Mouse (Mus musculus): ENCODE results near the gene Rnf166. TPM values are rescaled to one million over a fixed set of nuclear protein-coding genes. Genes with fewer than 3 reads are reported as not detected.

Gene Rnf166
- polyA plus RNA-seq, 1 experiment from 2014 or later: 40.0 TPM

- H3K27ac ChIP-seq (replicated peaks; ENCODE audit: low read depth, low read length): no peak overlapping the region
- DNase-seq (ENCODE audit: low spot score) (no peak), ATAC-seq (ENCODE audit: low read depth) (no peak)
- no peaks in the 10 kb centered on the region for H3K4me1 ChIP-seq (ENCODE audit: control insufficient read depth, insufficient read depth, low read length)
- no peaks in the 10 kb centered on the region for H3K27me3 ChIP-seq (replicated peaks; ENCODE audit: control insufficient read depth, insufficient read depth, low read length)
- no peaks in the 10 kb centered on the region for H3K9me3 ChIP-seq (ENCODE audit: control insufficient read depth, low read length)
- WGBS: 100% methylated on average over 5 of the region's 8 CpGs
- H3K36me3 ChIP-seq (ENCODE audit: control insufficient read depth, insufficient read depth, low read length): peaks cover 94% of the 10 kb centered on the region
- no peak overlapping the region for H3K4me2 ChIP-seq (ENCODE audit: low read depth, low read length)
- H3K9ac ChIP-seq (ENCODE audit: low read depth, low read length): no peak overlapping the region
- no peak overlapping the region for H3K4me3 ChIP-seq (ENCODE audit: low read depth, low read length)
Measured at GRCm38 (mm10) chr8:122482448-122482847, 6.6 kb upstream of the Rnf166 start.

- H3K36me3 ChIP-seq (ENCODE audit: control insufficient read depth, insufficient read depth, low read length): peaks cover 43% of the 10 kb centered on the region
- DNase-seq (ENCODE audit: low spot score): peak; percentile 50
- ATAC-seq (ENCODE audit: low read depth): no peak
Measured at GRCm38 (mm10) chr8:122474951-122475560, 808 bp downstream of the Rnf166 start.

GRCm38 (mm10) chr8:122473911-122474421 lies 1.9 kb downstream of the Rnf166 start:
- H3K4me3 ChIP-seq (ENCODE audit: low read depth, low read length): 0 out of 2 replicates have a peak overlapping the region, but pooled peaks have one; percentile 99
- 88% methylated on average over 8 of the region's 8 CpGs for WGBS
- H3K9me3 ChIP-seq (ENCODE audit: control insufficient read depth, low read length): no peaks in the 10 kb centered on the region
- H3K27ac ChIP-seq (replicated peaks; ENCODE audit: low read depth, low read length): no peak overlapping the region
- H3K27me3 ChIP-seq (replicated peaks; ENCODE audit: control insufficient read depth, insufficient read depth, low read length): no peaks in the 10 kb centered on the region
- H3K36me3 ChIP-seq (ENCODE audit: control insufficient read depth, insufficient read depth, low read length): peaks cover 34% of the 10 kb centered on the region
- peaks cover 11% of the 10 kb centered on the region for H3K4me1 ChIP-seq (ENCODE audit: control insufficient read depth, insufficient read depth, low read length)
- no peak overlapping the region for H3K4me2 ChIP-seq (ENCODE audit: low read depth, low read length)
- DNase-seq (ENCODE audit: low spot score): no peak
- ATAC-seq (ENCODE audit: low read depth): no peak
- no peak overlapping the region for H3K9ac ChIP-seq (ENCODE audit: low read depth, low read length)

More at GRCm38 (mm10) chr8:122474951-122475560, 808 bp downstream of the Rnf166 start:
- peak overlapping the region; percentile 81; the same call in 1 of the 2 replicates for H3K27ac ChIP-seq (replicated peaks; ENCODE audit: low read depth, low read length)
- no peaks in the 10 kb centered on the region for H3K27me3 ChIP-seq (replicated peaks; ENCODE audit: control insufficient read depth, insufficient read depth, low read length)
- WGBS: 7% methylated on average over 14 of the region's 16 CpGs
- H3K4me2 ChIP-seq (ENCODE audit: low read depth, low read length): peak overlapping the region; percentile 72
- H3K9ac ChIP-seq (ENCODE audit: low read depth, low read length): peak overlapping the region; percentile 94
- peak overlapping the region; percentile 99 for H3K4me3 ChIP-seq (ENCODE audit: low read depth, low read length)
- no peaks in the 10 kb centered on the region for H3K9me3 ChIP-seq (ENCODE audit: control insufficient read depth, low read length)
- H3K4me1 ChIP-seq (ENCODE audit: control insufficient read depth, insufficient read depth, low read length): peaks cover 11% of the 10 kb centered on the region

GRCm38 (mm10) chr8:122470691-122471090 lies 5.2 kb downstream of the Rnf166 start:
- 83% methylated on average over 5 of the region's 5 CpGs for WGBS
- no peak overlapping the region for H3K9ac ChIP-seq (ENCODE audit: low read depth, low read length)

GRCm38 (mm10) chr8:122469965-122470364 lies 5.9 kb downstream of the Rnf166 start:
- H3K27ac ChIP-seq (replicated peaks; ENCODE audit: low read depth, low read length): no peak overlapping the region
- DNase-seq (ENCODE audit: low spot score): no peak
- no peak overlapping the region for H3K4me2 ChIP-seq (ENCODE audit: low read depth, low read length)
- H3K4me3 ChIP-seq (ENCODE audit: low read depth, low read length): no peak overlapping the region
- 90% methylated on average over 10 of the region's 10 CpGs for WGBS
- no peak for ATAC-seq (ENCODE audit: low read depth)
- no peak overlapping the region for H3K9ac ChIP-seq (ENCODE audit: low read depth, low read length)
- peaks cover 50% of the 10 kb centered on the region for H3K36me3 ChIP-seq (ENCODE audit: control insufficient read depth, insufficient read depth, low read length)
- H3K27me3 ChIP-seq (replicated peaks; ENCODE audit: control insufficient read depth, insufficient read depth, low read length): no peaks in the 10 kb centered on the region
- peaks cover 5% of the 10 kb centered on the region for H3K4me1 ChIP-seq (ENCODE audit: control insufficient read depth, insufficient read depth, low read length)
- H3K9me3 ChIP-seq (ENCODE audit: control insufficient read depth, low read length): no peaks in the 10 kb centered on the region

More at GRCm38 (mm10) chr8:122470691-122471090, 5.2 kb downstream of the Rnf166 start:
- Histone ChIP-seq H3K4me2 (ENCODE audit: low read depth, low read length) (no peak overlapping the region), H3K4me1 (ENCODE audit: control insufficient read depth, insufficient read depth, low read length) (peaks cover 6% of the 10 kb centered on the region), H3K36me3 (ENCODE audit: control insufficient read depth, insufficient read depth, low read length) (peaks cover 43% of the 10 kb centered on the region), H3K9me3 (ENCODE audit: control insufficient read depth, low read length) (no peaks in the 10 kb centered on the region), H3K27ac (replicated peaks; ENCODE audit: low read depth, low read length) (no peak overlapping the region), H3K4me3 (ENCODE audit: low read depth, low read length) (no peak overlapping the region), H3K27me3 (replicated peaks; ENCODE audit: control insufficient read depth, insufficient read depth, low read length) (no peaks in the 10 kb centered on the region)
- DNase-seq (ENCODE audit: low spot score) (no peak), ATAC-seq (ENCODE audit: low read depth) (no peak)

GRCm38 (mm10) chr8:122469407-122469806 lies 6.5 kb downstream of the Rnf166 start:
- Histone ChIP-seq H3K27ac (replicated peaks; ENCODE audit: low read depth, low read length) (no peak overlapping the region), H3K4me1 (ENCODE audit: control insufficient read depth, insufficient read depth, low read length) (no peaks in the 10 kb centered on the region), H3K36me3 (ENCODE audit: control insufficient read depth, insufficient read depth, low read length) (peaks cover 50% of the 10 kb centered on the region), H3K9me3 (ENCODE audit: control insufficient read depth, low read length) (no peaks in the 10 kb centered on the region), H3K4me2 (ENCODE audit: low read depth, low read length) (no peak overlapping the region), H3K27me3 (replicated peaks; ENCODE audit: control insufficient read depth, insufficient read depth, low read length) (no peaks in the 10 kb centered on the region), H3K9ac (ENCODE audit: low read depth, low read length) (no peak overlapping the region), H3K4me3 (ENCODE audit: low read depth, low read length) (no peak overlapping the region)
- DNase-seq (ENCODE audit: low spot score) (no peak), ATAC-seq (ENCODE audit: low read depth) (no peak)
- 71% methylated on average over 6 of the region's 6 CpGs for WGBS

GRCm38 (mm10) chr8:122467816-122468215 lies 8.0 kb downstream of the Rnf166 start:
- 94% methylated on average over 13 of the region's 13 CpGs for WGBS

GRCm38 (mm10) chr8:122464985-122465384 lies 10.9 kb downstream of the Rnf166 start:
- Histone ChIP-seq H3K27ac (replicated peaks; ENCODE audit: low read depth, low read length) (no peak overlapping the region), H3K9me3 (ENCODE audit: control insufficient read depth, low read length) (no peaks in the 10 kb centered on the region), H3K36me3 (ENCODE audit: control insufficient read depth, insufficient read depth, low read length) (peaks cover 33% of the 10 kb centered on the region), H3K27me3 (replicated peaks; ENCODE audit: control insufficient read depth, insufficient read depth, low read length) (peaks cover 18% of the 10 kb centered on the region), H3K4me2 (ENCODE audit: low read depth, low read length) (no peak overlapping the region), H3K4me3 (ENCODE audit: low read depth, low read length) (no peak overlapping the region), H3K4me1 (ENCODE audit: control insufficient read depth, insufficient read depth, low read length) (peaks cover 5% of the 10 kb centered on the region; the same call in 1 of the 2 replicates), H3K9ac (ENCODE audit: low read depth, low read length) (no peak overlapping the region)
- ATAC-seq (ENCODE audit: low read depth) (no peak), DNase-seq (ENCODE audit: low spot score) (no peak)
- 51% methylated on average over 7 of the region's 7 CpGs for WGBS

More at GRCm38 (mm10) chr8:122467816-122468215, 8.0 kb downstream of the Rnf166 start:
- no peaks in the 10 kb centered on the region for H3K27me3 ChIP-seq (replicated peaks; ENCODE audit: control insufficient read depth, insufficient read depth, low read length)
- H3K4me1 ChIP-seq (ENCODE audit: control insufficient read depth, insufficient read depth, low read length): no peaks in the 10 kb centered on the region; the same call in 1 of the 2 replicates
- DNase-seq (ENCODE audit: low spot score): no peak
- no peak overlapping the region for H3K4me3 ChIP-seq (ENCODE audit: low read depth, low read length)
- H3K9ac ChIP-seq (ENCODE audit: low read depth, low read length): no peak overlapping the region
- H3K36me3 ChIP-seq (ENCODE audit: control insufficient read depth, insufficient read depth, low read length): peaks cover 39% of the 10 kb centered on the region
- no peak for ATAC-seq (ENCODE audit: low read depth)
- H3K4me2 ChIP-seq (ENCODE audit: low read depth, low read length): no peak overlapping the region
- H3K9me3 ChIP-seq (ENCODE audit: control insufficient read depth, low read length): no peaks in the 10 kb centered on the region
- no peak overlapping the region for H3K27ac ChIP-seq (replicated peaks; ENCODE audit: low read depth, low read length)

All from embryonic facial prominence, embryonic 14.5 days (tissue).